Mouse (Mus musculus) kidney, adult 2 months (tissue): ENCODE measurements around the gene Olfr1361.

Source experiments
- CTCF ChIP-seq: fragments of 200-500 bp; conservative IDR thresholded peaks from 2 replicates; pipeline ENCODE4 v1.5.1; 2011; ENCODE audit warnings: low read depth, mild to moderate bottlenecking, control low read depth, low read length, moderate library complexity, mixed read lengths; ENCODE audit not compliant: insufficient read depth, insufficient read length
- POLR2A ChIP-seq: fragments of 200-500 bp; IDR thresholded peaks from one replicate; pipeline ENCODE4 v1.6.1; 2011; ENCODE audit warnings: low read depth, low read length, control low read depth

DNA sequence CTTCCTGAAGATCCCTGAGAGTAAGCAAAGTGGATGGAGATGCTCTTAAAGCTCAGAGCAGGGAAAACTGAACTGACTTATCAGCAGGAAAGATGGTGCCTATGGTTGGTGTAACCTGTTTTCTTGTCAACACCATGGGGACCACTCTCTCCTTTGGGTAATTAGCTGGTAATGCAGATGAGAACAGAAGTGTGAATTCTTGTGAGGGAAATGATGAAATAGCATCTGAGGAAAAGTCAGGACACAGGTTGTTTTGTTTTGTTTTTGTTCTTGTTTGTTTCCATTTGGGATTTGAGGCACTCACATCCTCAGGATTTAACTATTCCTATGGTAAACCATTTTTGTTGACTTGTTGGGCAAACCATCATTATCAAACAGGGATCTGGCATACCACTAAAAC is 49.3 kb downstream of the Olfr1361 start, which contains the start of gene Olfr1362:
- TF ChIP-seq CTCF (no peak), POLR2A (no peak)
